Mouse (Mus musculus): ENCODE results near the gene Mutyh. TPM values are rescaled to one million over a fixed set of nuclear protein-coding genes. Genes with fewer than 3 reads are reported as not detected.

The Mutyh gene
- 6.6 and 9.2 TPM in 2 replicates for polyA plus RNA-seq (2015; fragmentation: Nextera tagmentation; extraction: Ambion mirVana)

GRCm38 (mm10) chr4:116807197-116808129 is at the start of gene Mutyh, which contains the start of gene Toe1:
Gene Mutyh (plus strand): TSS chr4:116807723.
Gene Toe1 (minus strand): TSS chr4:116807640.
- peak within 1 kb of the TSS; percentile 92 for H3K27ac ChIP-seq
- H3K4me1 ChIP-seq (replicated peaks) = peaks cover 13% of the 10 kb centered on the region
- H3K36me3 ChIP-seq = peaks cover 32% of the 10 kb centered on the region
- H3K4me3 ChIP-seq = peak within 1 kb of the TSS; percentile 91
- ATAC-seq (replicated peaks; ENCODE audit: insufficient number of reproducible peaks, insufficient read depth, low FRiP score, low read depth) = peak; percentile 99
- H3K27me3 ChIP-seq = no peaks in the 10 kb centered on the region
- peak within 1 kb of the TSS; percentile 71 for H3K4me2 ChIP-seq
- H3K9ac ChIP-seq = peak within 1 kb of the TSS; percentile 81
- under 1% methylated on average over 58 of the region's 58 CpGs for WGBS
- no peaks in the 10 kb centered on the region for H3K9me3 ChIP-seq (replicated peaks)

DNA sequence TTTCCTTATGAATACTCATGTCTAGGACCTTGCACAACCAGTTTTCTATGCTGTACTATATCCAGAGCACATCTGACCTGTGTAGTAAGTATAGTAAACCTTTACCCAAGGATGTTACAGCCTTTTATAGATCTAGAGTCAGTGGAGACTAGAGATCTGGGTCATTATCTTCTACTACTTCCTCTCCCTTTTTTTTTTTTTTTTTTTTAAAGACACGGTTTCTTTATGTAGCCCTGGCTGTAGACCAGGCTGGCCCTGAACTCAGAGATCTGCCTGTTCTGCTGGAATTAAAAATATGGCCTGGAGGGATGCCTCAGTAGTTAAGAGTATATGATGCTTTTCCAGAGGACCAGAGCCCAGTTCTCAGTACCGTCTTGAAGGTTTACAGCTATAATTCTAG is 45.6 kb upstream of the Mutyh start:
- Histone ChIP-seq H3K9ac (no peak overlapping the region), H3K27ac (no peak overlapping the region), H3K4me3 (no peak overlapping the region), H3K4me1 (replicated peaks) (no peaks in the 10 kb centered on the region), H3K36me3 (no peaks in the 10 kb centered on the region), H3K4me2 (no peak overlapping the region), H3K27me3 (no peaks in the 10 kb centered on the region), H3K9me3 (replicated peaks) (no peaks in the 10 kb centered on the region)
- no peak for ATAC-seq (replicated peaks; ENCODE audit: insufficient number of reproducible peaks, insufficient read depth, low FRiP score, low read depth)
- 70% methylated on average over 2 of the region's 2 CpGs for WGBS

GRCm38 (mm10) chr4:116764001-116764400 is 43.5 kb upstream of the Mutyh start:
- WGBS = 78% methylated on average over 5 of the region's 5 CpGs
- Histone ChIP-seq H3K36me3 (no peaks in the 10 kb centered on the region), H3K27me3 (no peaks in the 10 kb centered on the region), H3K9ac (no peak overlapping the region), H3K27ac (no peak overlapping the region), H3K4me1 (replicated peaks) (no peaks in the 10 kb centered on the region), H3K4me2 (no peak overlapping the region), H3K4me3 (no peak overlapping the region), H3K9me3 (replicated peaks) (no peaks in the 10 kb centered on the region)
- ATAC-seq (replicated peaks; ENCODE audit: insufficient number of reproducible peaks, insufficient read depth, low FRiP score, low read depth) = no peak

DNA sequence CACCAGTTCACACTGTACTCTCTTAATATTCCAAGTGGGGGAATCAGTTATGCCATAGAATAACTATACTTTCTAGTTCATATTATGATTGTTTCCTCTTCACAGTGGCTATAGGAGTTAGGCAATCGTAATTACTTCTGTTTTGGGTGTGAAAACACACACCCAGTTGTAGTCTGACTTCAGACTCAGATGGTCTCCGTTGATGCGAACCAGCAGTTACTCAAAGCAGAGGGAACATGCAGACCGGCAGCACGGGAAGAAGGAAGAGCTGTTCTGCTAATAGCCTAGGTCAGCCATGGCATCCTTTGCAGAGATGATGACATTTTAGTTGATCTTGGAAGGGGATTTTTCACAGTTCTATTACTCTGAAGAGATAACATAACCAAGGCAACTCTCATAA is 39.0 kb upstream of the Mutyh start:
- Histone ChIP-seq H3K4me3 (no peak overlapping the region), H3K27ac (no peak overlapping the region), H3K4me1 (replicated peaks) (no peaks in the 10 kb centered on the region), H3K9me3 (replicated peaks) (no peaks in the 10 kb centered on the region), H3K9ac (no peak overlapping the region), H3K4me2 (no peak overlapping the region), H3K36me3 (no peaks in the 10 kb centered on the region), H3K27me3 (no peaks in the 10 kb centered on the region)
- 77% methylated on average over 5 of the region's 5 CpGs for WGBS
- ATAC-seq (replicated peaks; ENCODE audit: insufficient number of reproducible peaks, insufficient read depth, low FRiP score, low read depth) = no peak

DNA sequence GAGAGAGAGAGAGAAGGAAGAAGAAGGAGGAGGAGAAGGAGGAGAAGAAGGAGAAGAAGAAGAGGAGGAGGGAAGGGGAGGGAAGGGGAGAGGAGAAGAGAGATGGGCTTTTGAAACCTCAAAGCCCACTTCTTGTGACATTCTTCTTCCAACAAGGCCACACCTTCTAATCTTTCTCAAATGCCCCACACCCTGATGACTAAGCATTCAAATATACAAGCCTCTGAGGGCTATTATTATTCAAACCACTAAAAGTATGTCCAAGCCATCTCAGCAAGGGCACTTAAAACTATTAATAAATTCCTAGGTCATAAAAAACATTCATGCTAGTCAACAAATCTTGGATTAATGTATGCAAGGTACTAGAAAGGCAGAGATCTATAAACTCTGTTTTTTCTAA is 38.5 kb upstream of the Mutyh start:
- no peak overlapping the region for H3K27ac ChIP-seq
- H3K36me3 ChIP-seq = no peaks in the 10 kb centered on the region
- no peak overlapping the region for H3K4me3 ChIP-seq
- H3K9ac ChIP-seq = no peak overlapping the region
- H3K27me3 ChIP-seq = no peaks in the 10 kb centered on the region
- H3K9me3 ChIP-seq (replicated peaks) = no peaks in the 10 kb centered on the region
- no peak for ATAC-seq (replicated peaks; ENCODE audit: insufficient number of reproducible peaks, insufficient read depth, low FRiP score, low read depth)
- no peak overlapping the region for H3K4me2 ChIP-seq
- no peaks in the 10 kb centered on the region for H3K4me1 ChIP-seq (replicated peaks)

DNA sequence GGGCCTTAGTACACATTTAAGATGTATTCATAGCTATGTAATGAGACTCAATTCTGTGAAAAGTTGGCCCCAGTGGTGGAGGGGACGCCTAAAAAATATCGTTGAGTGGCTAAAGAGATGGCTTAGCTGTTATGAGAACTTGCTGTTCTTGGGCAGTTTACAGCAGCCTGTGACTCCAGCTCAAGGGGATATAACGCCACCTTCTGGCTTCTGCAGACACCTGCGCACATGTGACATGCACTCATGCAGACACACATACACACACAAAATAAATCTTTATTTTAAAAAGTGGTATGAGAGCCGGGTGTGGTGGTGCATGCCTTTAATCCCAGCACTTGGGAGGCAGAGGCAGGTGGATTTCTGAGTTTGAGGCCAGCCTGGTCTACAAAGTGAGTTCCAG is 31.1 kb upstream of the Mutyh start:
- WGBS = 82% methylated on average over 5 of the region's 5 CpGs
- Histone ChIP-seq H3K36me3 (no peaks in the 10 kb centered on the region), H3K4me3 (no peak overlapping the region), H3K27me3 (no peaks in the 10 kb centered on the region), H3K9me3 (replicated peaks) (no peaks in the 10 kb centered on the region), H3K27ac (no peak overlapping the region), H3K4me1 (replicated peaks) (no peaks in the 10 kb centered on the region), H3K9ac (no peak overlapping the region), H3K4me2 (no peak overlapping the region)
- no peak for ATAC-seq (replicated peaks; ENCODE audit: insufficient number of reproducible peaks, insufficient read depth, low FRiP score, low read depth)

DNA sequence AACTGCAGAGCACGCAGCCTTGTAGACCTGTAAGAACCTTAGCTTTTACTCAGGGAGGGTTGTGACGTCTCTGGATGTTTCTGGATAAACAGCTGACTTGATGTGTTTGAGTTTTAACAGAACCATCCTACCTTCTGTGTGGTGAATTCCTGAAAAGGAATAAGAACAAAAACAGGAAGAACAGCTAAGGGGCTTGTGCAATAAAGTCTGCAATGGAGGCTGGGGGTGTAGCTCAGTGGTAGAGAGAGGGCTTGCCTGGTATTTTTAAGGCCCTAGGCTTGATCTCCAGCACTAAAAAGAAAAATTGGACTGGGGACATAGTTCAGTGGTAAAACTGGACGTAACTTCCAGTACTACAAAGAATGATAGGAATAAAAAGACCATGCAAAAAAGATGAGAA is 30.4 kb upstream of the Mutyh start:
- 80% methylated on average over 3 of the region's 3 CpGs for WGBS
- no peaks in the 10 kb centered on the region for H3K9me3 ChIP-seq (replicated peaks)
- no peak overlapping the region for H3K9ac ChIP-seq
- H3K27ac ChIP-seq = no peak overlapping the region
- no peaks in the 10 kb centered on the region for H3K36me3 ChIP-seq
- no peak for ATAC-seq (replicated peaks; ENCODE audit: insufficient number of reproducible peaks, insufficient read depth, low FRiP score, low read depth)
- no peaks in the 10 kb centered on the region for H3K27me3 ChIP-seq
- H3K4me1 ChIP-seq (replicated peaks) = no peaks in the 10 kb centered on the region
- H3K4me2 ChIP-seq = no peak overlapping the region
- H3K4me3 ChIP-seq = no peak overlapping the region

- no peaks in the 10 kb centered on the region for H3K9me3 ChIP-seq (replicated peaks)
- no peaks in the 10 kb centered on the region for H3K36me3 ChIP-seq
- no peak overlapping the region for H3K4me2 ChIP-seq
- no peak for ATAC-seq (replicated peaks; ENCODE audit: insufficient number of reproducible peaks, insufficient read depth, low FRiP score, low read depth)
- H3K9ac ChIP-seq = no peak overlapping the region
- H3K27ac ChIP-seq = no peak overlapping the region
- no peak overlapping the region for H3K4me3 ChIP-seq
- no peaks in the 10 kb centered on the region for H3K4me1 ChIP-seq (replicated peaks)
- no peaks in the 10 kb centered on the region for H3K27me3 ChIP-seq
- 69% methylated on average over 2 of the region's 2 CpGs for WGBS
Measured at GRCm38 (mm10) chr4:116780541-116780940, 27.0 kb upstream of the Mutyh start.

GRCm38 (mm10) chr4:116781366-116781765 is 26.2 kb upstream of the Mutyh start:
- 44% methylated on average over 2 of the region's 2 CpGs for WGBS
- H3K27ac ChIP-seq = no peak overlapping the region
- ATAC-seq (replicated peaks; ENCODE audit: insufficient number of reproducible peaks, insufficient read depth, low FRiP score, low read depth) = no peak
- no peaks in the 10 kb centered on the region for H3K36me3 ChIP-seq
- H3K4me2 ChIP-seq = no peak overlapping the region
- H3K4me1 ChIP-seq (replicated peaks) = no peaks in the 10 kb centered on the region
- no peaks in the 10 kb centered on the region for H3K9me3 ChIP-seq (replicated peaks)
- no peaks in the 10 kb centered on the region for H3K27me3 ChIP-seq
- no peak overlapping the region for H3K4me3 ChIP-seq
- no peak overlapping the region for H3K9ac ChIP-seq

GRCm38 (mm10) chr4:116782171-116782570 is 25.4 kb upstream of the Mutyh start:
- Histone ChIP-seq H3K4me3 (no peak overlapping the region), H3K4me1 (replicated peaks) (no peaks in the 10 kb centered on the region), H3K4me2 (no peak overlapping the region), H3K27ac (no peak overlapping the region), H3K9ac (no peak overlapping the region), H3K27me3 (no peaks in the 10 kb centered on the region), H3K36me3 (no peaks in the 10 kb centered on the region), H3K9me3 (replicated peaks) (no peaks in the 10 kb centered on the region)
- ATAC-seq (replicated peaks; ENCODE audit: insufficient number of reproducible peaks, insufficient read depth, low FRiP score, low read depth) = no peak
- WGBS = 32% methylated on average over 8 of the region's 8 CpGs

DNA sequence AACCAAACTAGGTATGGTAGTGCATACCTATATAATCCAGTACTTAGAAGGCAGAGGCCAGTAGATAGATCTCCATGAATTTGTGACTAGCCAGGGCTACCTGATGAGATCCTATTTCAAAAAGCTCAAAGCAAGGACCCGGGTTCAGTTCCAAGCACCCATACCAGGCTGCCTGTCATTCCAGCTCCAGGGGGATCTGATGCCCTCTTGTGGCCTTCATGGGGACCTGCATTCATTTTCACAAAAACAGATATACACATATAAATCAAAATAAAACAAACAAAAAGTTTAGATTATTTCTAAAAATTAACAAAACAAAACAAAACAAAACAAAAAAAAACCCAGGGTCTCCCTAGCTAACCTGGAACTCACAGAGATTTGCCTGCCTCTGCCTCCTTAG is 20.9 kb upstream of the Mutyh start:
- no peaks in the 10 kb centered on the region for H3K4me1 ChIP-seq (replicated peaks)
- no peaks in the 10 kb centered on the region for H3K36me3 ChIP-seq
- H3K9me3 ChIP-seq (replicated peaks) = no peaks in the 10 kb centered on the region
- no peak overlapping the region for H3K4me2 ChIP-seq
- H3K4me3 ChIP-seq = no peak overlapping the region
- WGBS = 88% methylated on average over 1 of the region's 1 CpGs
- no peak overlapping the region for H3K27ac ChIP-seq
- H3K9ac ChIP-seq = no peak overlapping the region
- no peaks in the 10 kb centered on the region for H3K27me3 ChIP-seq
- ATAC-seq (replicated peaks; ENCODE audit: insufficient number of reproducible peaks, insufficient read depth, low FRiP score, low read depth) = no peak

Data from heart, embryonic 15.5 days (tissue).